Mouse (Mus musculus): ENCODE measurements around the gene Fbxo46. TPM values are rescaled to one million over a fixed set of nuclear protein-coding genes. Genes with fewer than 3 reads are reported as not detected.

The Fbxo46 gene
- polyA plus RNA-seq, 1 experiment from 2014 or later, result 3.6 TPM

DNA sequence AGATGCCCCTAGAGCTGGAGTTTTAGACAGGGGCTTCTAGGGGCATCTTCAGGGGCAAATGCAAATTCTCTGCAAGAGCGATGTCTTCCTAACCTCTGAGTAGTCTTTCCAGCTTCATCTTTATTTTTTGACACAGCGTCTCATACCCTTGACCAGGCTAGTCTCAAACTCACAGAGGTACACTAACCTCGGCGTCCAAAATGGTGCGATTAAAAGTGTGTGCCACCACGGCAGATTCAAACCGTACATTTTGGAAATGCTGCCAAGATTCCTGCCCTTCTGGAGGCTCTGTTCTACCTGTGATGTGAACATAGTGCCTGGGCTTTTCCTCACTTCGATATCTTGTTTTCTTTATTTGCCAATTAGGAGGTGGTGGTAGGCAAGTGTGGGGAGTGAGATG is 576 bp upstream of the Fbxo46 start:
- Histone ChIP-seq H3K9ac (replicated peaks) (no peak overlapping the region), H3K9me3 (ENCODE audit: low read length) (no peaks in the 10 kb centered on the region), H3K36me3 (replicated peaks; ENCODE audit: insufficient read depth, low read length) (no peaks in the 10 kb centered on the region), H3K4me3 (ENCODE audit: low read depth, low read length) (no peak overlapping the region), H3K27ac (ENCODE audit: low read depth) (no peak overlapping the region), H3K27me3 (ENCODE audit: insufficient read depth, low read length) (no peaks in the 10 kb centered on the region), H3K4me2 (ENCODE audit: low read depth, low read length) (peak overlapping the region; percentile 48), H3K4me1 (ENCODE audit: insufficient read depth) (peaks cover 21% of the 10 kb centered on the region)
- TF ChIP-seq CTCF (IDR thresholded peaks at IDR 0.05; ENCODE audit: low read depth), result no peak
- TF ChIP-seq EP300 (IDR thresholded peaks at IDR 0.05; ENCODE audit: low read depth), result no peak
- ATAC-seq (no peak), DNase-seq (no peak)
- WGBS (ENCODE audit: insufficient replicate concordance), result 91% methylated on average over 8 of the region's 8 CpGs

GRCm38 (mm10) chr7:19121686-19122085 is 2.0 kb downstream of the Fbxo46 start:
- WGBS (ENCODE audit: insufficient replicate concordance), result 79% methylated on average over 4 of the region's 4 CpGs

DNA sequence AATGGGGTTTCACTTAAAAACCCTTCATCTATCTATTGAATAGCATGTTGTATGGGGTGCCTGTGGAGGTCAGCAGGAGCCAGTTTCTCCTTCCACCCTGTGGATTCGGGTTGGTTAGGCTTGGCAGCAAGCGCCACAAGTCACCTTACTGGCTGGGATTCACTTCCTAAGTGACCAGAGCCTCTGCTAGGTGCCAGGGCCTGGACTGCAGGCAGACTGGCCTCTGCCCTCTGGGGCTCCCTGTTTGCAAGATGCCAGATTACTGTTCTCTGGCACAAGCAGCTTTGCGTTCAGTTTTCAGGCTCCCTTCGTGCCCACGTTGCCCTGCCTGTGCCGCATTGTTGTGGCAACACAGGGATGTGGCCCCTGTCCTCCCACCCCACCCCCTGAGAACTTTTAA is 5.1 kb downstream of the Fbxo46 start:
- Histone ChIP-seq H3K27me3 (ENCODE audit: insufficient read depth, low read length) (no peaks in the 10 kb centered on the region), H3K9me3 (ENCODE audit: low read length) (no peaks in the 10 kb centered on the region), H3K4me2 (ENCODE audit: low read depth, low read length) (no peak overlapping the region), H3K9ac (replicated peaks) (no peak overlapping the region), H3K27ac (ENCODE audit: low read depth) (no peak overlapping the region), H3K4me1 (ENCODE audit: insufficient read depth) (peaks cover 14% of the 10 kb centered on the region), H3K36me3 (replicated peaks; ENCODE audit: insufficient read depth, low read length) (0 out of 2 replicates have a peak, but pooled peaks cover 2% of the 10 kb centered on the region), H3K4me3 (ENCODE audit: low read depth, low read length) (no peak overlapping the region)
- ATAC-seq (no peak), DNase-seq (no peak)
- WGBS (ENCODE audit: insufficient replicate concordance), result 83% methylated on average over 6 of the region's 6 CpGs
- TF ChIP-seq CTCF (IDR thresholded peaks at IDR 0.05; ENCODE audit: low read depth) (no peak), EP300 (IDR thresholded peaks at IDR 0.05; ENCODE audit: low read depth) (no peak)

More at GRCm38 (mm10) chr7:19121686-19122085, 2.0 kb downstream of the Fbxo46 start:
- Histone ChIP-seq H3K4me2 (ENCODE audit: low read depth, low read length) (no peak overlapping the region), H3K4me1 (ENCODE audit: insufficient read depth) (peaks cover 21% of the 10 kb centered on the region), H3K27ac (ENCODE audit: low read depth) (no peak overlapping the region), H3K9ac (replicated peaks) (no peak overlapping the region), H3K36me3 (replicated peaks; ENCODE audit: insufficient read depth, low read length) (no peaks in the 10 kb centered on the region), H3K9me3 (ENCODE audit: low read length) (no peaks in the 10 kb centered on the region), H3K27me3 (ENCODE audit: insufficient read depth, low read length) (no peaks in the 10 kb centered on the region), H3K4me3 (ENCODE audit: low read depth, low read length) (no peak overlapping the region)
- TF ChIP-seq EP300 (IDR thresholded peaks at IDR 0.05; ENCODE audit: low read depth) (no peak), CTCF (IDR thresholded peaks at IDR 0.05; ENCODE audit: low read depth) (no peak)
- DNase-seq, result no peak
- ATAC-seq, result no peak

GRCm38 (mm10) chr7:19127744-19128143 is 8.1 kb downstream of the Fbxo46 start:
- Histone ChIP-seq H3K4me3 (ENCODE audit: low read depth, low read length) (no peak overlapping the region), H3K9ac (replicated peaks) (no peak overlapping the region), H3K9me3 (ENCODE audit: low read length) (no peaks in the 10 kb centered on the region), H3K27me3 (ENCODE audit: insufficient read depth, low read length) (no peaks in the 10 kb centered on the region), H3K4me2 (ENCODE audit: low read depth, low read length) (no peak overlapping the region), H3K27ac (ENCODE audit: low read depth) (no peak overlapping the region), H3K4me1 (ENCODE audit: insufficient read depth) (peaks cover 6% of the 10 kb centered on the region), H3K36me3 (replicated peaks; ENCODE audit: insufficient read depth, low read length) (0 out of 2 replicates have a peak, but pooled peaks cover 2% of the 10 kb centered on the region)
- ATAC-seq (no peak), DNase-seq (no peak)
- TF ChIP-seq EP300 (IDR thresholded peaks at IDR 0.05; ENCODE audit: low read depth), result no peak
- TF ChIP-seq CTCF (IDR thresholded peaks at IDR 0.05; ENCODE audit: low read depth), result no peak
- 88% methylated on average over 5 of the region's 5 CpGs for WGBS (ENCODE audit: insufficient replicate concordance)

DNA sequence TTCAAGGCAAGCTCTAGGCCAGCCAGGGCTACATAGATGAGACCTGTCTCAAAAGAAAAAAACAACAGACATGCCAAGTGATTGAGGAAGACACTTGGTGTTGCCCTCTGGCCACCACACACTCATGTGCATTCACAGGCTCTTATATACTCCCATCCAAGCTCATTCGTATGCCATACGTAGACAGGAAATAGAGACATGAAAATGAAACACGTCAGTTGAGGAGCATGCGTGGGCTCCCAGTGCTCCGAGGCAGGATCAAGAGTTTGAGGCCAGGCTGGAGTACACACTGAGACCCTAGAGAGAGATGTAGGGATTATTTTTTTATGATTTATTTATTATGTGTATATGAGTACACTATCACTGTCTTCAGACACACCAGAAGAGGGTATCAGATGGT is 9.7 kb downstream of the Fbxo46 start:
- no peak overlapping the region for H3K27ac ChIP-seq (ENCODE audit: low read depth)
- H3K4me2 ChIP-seq (ENCODE audit: low read depth, low read length), result no peak overlapping the region
- no peak for ATAC-seq
- 89% methylated on average over 5 of the region's 5 CpGs for WGBS (ENCODE audit: insufficient replicate concordance)
- H3K36me3 ChIP-seq (replicated peaks; ENCODE audit: insufficient read depth, low read length), result 0 out of 2 replicates have a peak, but pooled peaks cover 2% of the 10 kb centered on the region
- no peak overlapping the region for H3K9ac ChIP-seq (replicated peaks)
- H3K27me3 ChIP-seq (ENCODE audit: insufficient read depth, low read length), result no peaks in the 10 kb centered on the region
- H3K4me1 ChIP-seq (ENCODE audit: insufficient read depth), result peaks cover 6% of the 10 kb centered on the region
- no peaks in the 10 kb centered on the region for H3K9me3 ChIP-seq (ENCODE audit: low read length)
- TF ChIP-seq EP300 (IDR thresholded peaks at IDR 0.05; ENCODE audit: low read depth) (no peak), CTCF (IDR thresholded peaks at IDR 0.05; ENCODE audit: low read depth) (no peak)
- no peak for DNase-seq
- no peak overlapping the region for H3K4me3 ChIP-seq (ENCODE audit: low read depth, low read length)

DNA sequence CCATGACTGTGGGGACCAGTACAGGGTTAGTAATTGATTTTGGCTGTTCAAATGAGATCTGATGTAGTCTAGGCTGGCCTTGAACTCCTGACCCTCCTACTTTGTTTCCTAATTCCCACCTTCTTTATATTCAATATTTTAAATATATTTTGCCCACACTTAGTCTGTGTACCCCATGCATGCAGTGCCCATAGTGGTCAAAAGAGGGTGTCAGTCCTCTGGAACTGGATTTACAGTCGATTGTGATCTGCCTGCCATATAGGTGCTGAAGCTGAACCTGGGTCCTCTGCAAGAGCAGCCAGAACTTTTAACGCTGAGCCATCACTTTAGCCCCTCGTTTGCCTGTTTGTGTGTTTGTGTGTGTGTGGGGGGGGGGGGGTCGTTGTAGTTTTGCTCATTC is 11.0 kb downstream of the Fbxo46 start:
- 27% methylated on average over 4 of the region's 4 CpGs for WGBS (ENCODE audit: insufficient replicate concordance)

More for the DNA sequence above, 11.0 kb downstream of the Fbxo46 start:
- Histone ChIP-seq H3K4me3 (ENCODE audit: low read depth, low read length) (peak overlapping the region; percentile 56; the same call in 1 of the 2 replicates), H3K27me3 (ENCODE audit: insufficient read depth, low read length) (no peaks in the 10 kb centered on the region), H3K9me3 (ENCODE audit: low read length) (no peaks in the 10 kb centered on the region), H3K4me2 (ENCODE audit: low read depth, low read length) (peak overlapping the region; percentile 82), H3K4me1 (ENCODE audit: insufficient read depth) (peaks cover 6% of the 10 kb centered on the region), H3K27ac (ENCODE audit: low read depth) (peak overlapping the region; percentile 19; the same call in 1 of the 2 replicates), H3K9ac (replicated peaks) (no peak overlapping the region), H3K36me3 (replicated peaks; ENCODE audit: insufficient read depth, low read length) (peaks cover 6% of the 10 kb centered on the region)
- no peak for DNase-seq
- TF ChIP-seq EP300 (IDR thresholded peaks at IDR 0.05; ENCODE audit: low read depth) (no peak), CTCF (IDR thresholded peaks at IDR 0.05; ENCODE audit: low read depth) (peak; percentile 30)
- ATAC-seq, result no peak
